Mouse (Mus musculus) right cerebral cortex, postnatal 25 days (tissue): ENCODE measurements around the gene Rbm31y.
"Not testable (repeated sequence)": the region's sequence is repeated elsewhere in the genome, so short reads cannot be mapped to it uniquely, and the experiment has no call there.

Experiments used
- DNase-seq: peaks from one replicate; pipeline ENCODE4 v3.0.0; 2022

The Rbm31y gene

DNA sequence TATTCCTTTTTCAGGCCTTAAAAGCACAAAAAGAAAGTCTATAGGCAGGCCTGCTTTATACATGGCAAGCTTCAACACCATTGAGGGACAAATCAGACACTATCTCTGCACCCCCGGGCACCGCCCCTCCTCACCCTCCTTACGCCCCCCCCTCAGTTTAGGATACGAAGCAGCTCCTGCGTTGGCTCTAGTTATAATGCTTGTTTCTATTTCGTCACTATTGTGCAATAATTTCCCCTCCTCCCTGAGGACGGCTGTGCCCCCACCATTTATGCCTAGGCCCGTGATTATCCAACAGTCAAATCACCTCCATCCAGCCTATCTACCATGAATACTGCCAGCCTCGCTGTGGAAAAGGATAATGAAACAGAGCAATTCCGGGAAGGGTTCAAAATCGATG is at the start of gene Rbm31y:
TSS of gene Rbm31y (plus strand) at position 301 of the 400 bp plus-strand sequence.
- not testable (repeated sequence) for DNase-seq
